Mouse (Mus musculus) layer of hippocampus, adult 18-20 months (tissue): ENCODE measurements at regions not wholly inside any gene's neighbourhood (a gene's known extent, or its start where the extent isn't known, plus 50 kb on each side); places are given as distances from the start of the nearest gene placed in this dataset.

ENCODE experiments used
- DNase-seq, 2 experiments: peaks; one replicate each; pipeline ENCODE4 v3.0.0; 2022; ENCODE audit warnings: low spot score in 2 of 2

DNA sequence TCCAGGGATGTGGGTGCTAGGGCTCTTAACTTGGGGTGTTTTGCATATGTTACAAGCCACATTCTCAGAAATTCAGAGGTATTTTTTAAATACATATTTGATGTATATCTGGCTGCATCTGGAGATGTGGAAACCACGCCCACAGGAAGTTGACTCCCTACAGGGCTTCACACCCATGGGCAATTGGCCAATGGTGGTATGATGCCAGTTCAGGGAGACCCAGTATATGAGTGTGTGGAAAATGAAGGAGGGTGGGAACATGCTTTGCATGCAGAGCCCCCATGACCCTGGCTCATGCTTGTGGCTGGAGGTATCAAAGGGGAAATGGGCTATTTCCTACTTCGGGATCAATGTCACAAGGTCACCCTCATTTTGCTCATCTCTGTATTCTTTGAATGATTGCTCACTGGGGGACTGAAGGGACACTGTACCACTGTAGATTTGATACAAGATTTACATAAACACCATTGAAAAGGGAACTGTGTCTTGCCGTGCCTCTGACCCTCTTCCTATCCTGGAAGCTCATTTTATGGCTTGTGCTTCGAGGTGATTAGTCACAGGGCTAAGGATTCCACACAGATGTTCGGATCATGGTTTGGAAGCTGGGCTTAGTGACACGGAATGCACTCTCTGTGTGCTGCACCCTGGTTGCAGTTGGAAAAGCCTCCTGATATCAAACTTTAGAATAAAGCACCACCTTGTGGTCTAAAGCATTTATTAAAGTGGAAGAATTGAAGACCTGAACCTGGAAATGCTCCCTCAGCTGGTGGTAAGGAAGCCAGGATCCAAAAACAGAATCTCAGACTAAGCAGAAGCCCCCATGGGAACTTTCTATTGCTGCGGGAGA lies 56.8 kb upstream of the Edn1 start:
- DNase-seq, result peak; percentile 8 to 72

GRCm38 (mm10) chr13:42245753-42246409 lies 55.4 kb upstream of the Edn1 start:
- DNase-seq, result no peak
